Mouse (Mus musculus): ENCODE measurements around the gene Cct7.

- TF ChIP-seq GATA1 (IDR thresholded peaks at IDR 0.05; ENCODE audit: borderline replicate concordance, low read length), result no peak
- TF ChIP-seq POLR2AphosphoS5 (IDR thresholded peaks at IDR 0.05; ENCODE audit: insufficient replicate concordance, low read depth, low read length), result no peak
- no peak for TF ChIP-seq CTCF (IDR thresholded peaks at IDR 0.05; ENCODE audit: low read depth, low read length)
Observed at GRCm38 (mm10) chr6:85496976-85497375, 45.7 kb downstream of the Cct7 start.
